14 mouse cellular contexts compared by ENCODE assay signal in the genomic region with DNA sequence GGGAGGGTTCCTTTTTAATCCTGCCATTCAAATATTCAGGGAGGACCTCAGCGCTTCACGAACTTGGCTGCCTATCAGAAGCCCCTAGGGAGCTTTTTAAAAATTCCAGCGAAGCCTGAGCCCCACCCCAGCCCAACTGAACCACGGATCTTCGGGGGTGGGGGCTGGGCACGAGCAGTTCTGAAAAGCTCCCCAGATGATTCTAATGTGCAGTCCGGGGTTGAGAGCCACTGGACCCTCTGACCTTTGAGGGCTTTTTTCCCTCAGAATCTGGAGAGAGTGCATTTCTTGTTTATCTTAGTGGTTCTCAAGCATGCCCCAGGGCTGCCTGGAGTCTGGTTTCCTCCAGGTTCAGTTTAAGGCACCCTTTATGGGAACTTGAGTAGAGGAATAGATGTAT. TPM values are rescaled to one million over a fixed set of nuclear protein-coding genes. Genes with fewer than 3 reads are reported as not detected.
DNase-seq lines count a peak whose midpoint lies in the region; ATAC-seq lines count a peak whose summit lies in the region.
"Had no signal": no experiment of that assay in that cellular context is flagged by ENCODE, and none has a peak within 500 bp of the region (broad histone marks: within the 10 kb centered on the region; RNA-seq: fewer than 3 reads in every experiment).

No protein-coding gene starts in this region.

- WGBS in forebrain, embryonic 10.5 days, result 38% methylated on average over 7 of the region's 7 CpGs
- WGBS in forebrain, embryonic 13.5 days, result 12% methylated on average over 7 of the region's 7 CpGs
- 18% methylated on average over 7 of the region's 7 CpGs for WGBS in limb, embryonic 12.5 days
- WGBS in limb, embryonic 10.5 days, result 29% methylated on average over 7 of the region's 7 CpGs
- 14% methylated on average over 7 of the region's 7 CpGs for WGBS in embryonic facial prominence, embryonic 10.5 days
- WGBS in limb, embryonic 13.5 days, result 16% methylated on average over 7 of the region's 7 CpGs

- no peaks in the 10 kb centered on the region for H3K27me3 ChIP-seq in forebrain, embryonic 10.5 days (ENCODE audit: poor library complexity, severe bottlenecking)
- H3K27me3 ChIP-seq in forebrain, embryonic 13.5 days, result no peaks in the 10 kb centered on the region
- H3K27me3 ChIP-seq in limb, embryonic 12.5 days, result no peaks in the 10 kb centered on the region
- H3K27me3 ChIP-seq in limb, embryonic 10.5 days (ENCODE audit: low read depth, poor library complexity, severe bottlenecking), result no peaks in the 10 kb centered on the region
- H3K27me3 ChIP-seq in embryonic facial prominence, embryonic 10.5 days (replicated peaks; ENCODE audit: low read depth, poor library complexity, severe bottlenecking), result no peaks in the 10 kb centered on the region
- H3K27me3 ChIP-seq in limb, embryonic 13.5 days, result no peaks in the 10 kb centered on the region
- H3K27me3 ChIP-seq: forebrain, embryonic 12.5 days; liver, embryonic 13.5 days had no signal

- H3K4me1 ChIP-seq in forebrain, embryonic 10.5 days, result peaks cover 74% of the 10 kb centered on the region
- peaks cover 41% of the 10 kb centered on the region for H3K4me1 ChIP-seq in forebrain, embryonic 13.5 days
- H3K4me1 ChIP-seq in limb, embryonic 12.5 days (replicated peaks), result peaks cover 55% of the 10 kb centered on the region
- H3K4me1 ChIP-seq in limb, embryonic 10.5 days, result peaks cover 42% of the 10 kb centered on the region
- peaks cover 70% of the 10 kb centered on the region for H3K4me1 ChIP-seq in embryonic facial prominence, embryonic 10.5 days
- H3K4me1 ChIP-seq in limb, embryonic 13.5 days, result peaks cover 58% of the 10 kb centered on the region
- H3K4me1 ChIP-seq: liver, embryonic 13.5 days had no signal

- peaks cover 32% of the 10 kb centered on the region for H3K36me3 ChIP-seq in forebrain, embryonic 10.5 days (replicated peaks)
- no peaks in the 10 kb centered on the region for H3K36me3 ChIP-seq in forebrain, embryonic 13.5 days (ENCODE audit: poor library complexity, severe bottlenecking)
- peaks cover 19% of the 10 kb centered on the region for H3K36me3 ChIP-seq in limb, embryonic 12.5 days
- peaks cover 32% of the 10 kb centered on the region for H3K36me3 ChIP-seq in limb, embryonic 10.5 days
- H3K36me3 ChIP-seq in embryonic facial prominence, embryonic 10.5 days (replicated peaks), result peaks cover 18% of the 10 kb centered on the region
- peaks cover 10% of the 10 kb centered on the region for H3K36me3 ChIP-seq in limb, embryonic 13.5 days
- H3K36me3 ChIP-seq: G1E; liver, embryonic 13.5 days had no signal

- ATAC-seq in forebrain, embryonic 13.5 days, result no peak
- no peak for ATAC-seq in limb, embryonic 12.5 days (ENCODE audit: insufficient number of reproducible peaks, insufficient read depth, low FRiP score, low TSS enrichment, low read depth)
- ATAC-seq in limb, embryonic 13.5 days (ENCODE audit: low FRiP score, low read depth), result 0 out of 2 replicates have a peak, but pooled peaks have one; percentile 33
- ATAC-seq: intestine, embryonic 16.5 days had no signal

- H3K4me2 ChIP-seq in forebrain, embryonic 13.5 days, result no peak overlapping the region
- H3K4me2 ChIP-seq in limb, embryonic 12.5 days, result peak overlapping the region; percentile 13; the same call in 1 of the 2 replicates
- peak overlapping the region; percentile 19; the same call in 1 of the 2 replicates for H3K4me2 ChIP-seq in limb, embryonic 13.5 days (replicated peaks)
- H3K4me2 ChIP-seq: forebrain, embryonic 12.5 days; liver, embryonic 13.5 days had no signal

- DNase-seq in forebrain, embryonic 10.5 days (ENCODE audit: extremely low spot score, low spot score), result no peak
- no peak for DNase-seq in limb, embryonic 10.5 days (ENCODE audit: low spot score)
- peak; percentile 69 for DNase-seq in embryonic facial prominence, embryonic 10.5 days (ENCODE audit: low spot score)
- no peak for DNase-seq in c-Kit-positive CD71-positive TER-119-positive erythroid progenitor cells, embryonic 14.5 days (ENCODE audit: low spot score)
- DNase-seq in frontal cortex, postnatal 14 days (ENCODE audit: low spot score in 2 of 2), result no peak
- DNase-seq: cerebellum, postnatal 25 days; liver, embryonic 13.5 days had no signal

- H3K9ac ChIP-seq in forebrain, embryonic 13.5 days, result no peak overlapping the region
- no peak overlapping the region for H3K9ac ChIP-seq in limb, embryonic 12.5 days (replicated peaks)
- no peak overlapping the region for H3K9ac ChIP-seq in limb, embryonic 13.5 days
- H3K9ac ChIP-seq: forebrain, embryonic 12.5 days; liver, embryonic 13.5 days had no signal

- H3K4me3 ChIP-seq in forebrain, embryonic 10.5 days, result no peak overlapping the region
- H3K4me3 ChIP-seq in forebrain, embryonic 13.5 days, result no peak overlapping the region
- H3K4me3 ChIP-seq in limb, embryonic 12.5 days (replicated peaks), result no peak overlapping the region
- no peak overlapping the region for H3K4me3 ChIP-seq in limb, embryonic 10.5 days
- peak overlapping the region; percentile 29 for H3K4me3 ChIP-seq in embryonic facial prominence, embryonic 10.5 days
- no peak overlapping the region for H3K4me3 ChIP-seq in limb, embryonic 13.5 days
- H3K4me3 ChIP-seq: forebrain, embryonic 12.5 days; liver, embryonic 13.5 days; megakaryocyte, embryonic 14.5 days had no signal

- H3K9me3 ChIP-seq in forebrain, embryonic 10.5 days, result peaks cover 7% of the 10 kb centered on the region; the same call in 1 of the 2 replicates
- no peaks in the 10 kb centered on the region for H3K9me3 ChIP-seq in forebrain, embryonic 13.5 days (replicated peaks)
- H3K9me3 ChIP-seq in limb, embryonic 12.5 days, result no peaks in the 10 kb centered on the region
- H3K9me3 ChIP-seq in limb, embryonic 10.5 days (replicated peaks), result no peaks in the 10 kb centered on the region
- H3K9me3 ChIP-seq in embryonic facial prominence, embryonic 10.5 days, result peaks cover 6% of the 10 kb centered on the region; the same call in 1 of the 2 replicates
- peaks cover 5% of the 10 kb centered on the region; the same call in 1 of the 2 replicates for H3K9me3 ChIP-seq in limb, embryonic 13.5 days
- H3K9me3 ChIP-seq: forebrain, embryonic 12.5 days; G1E; liver, embryonic 13.5 days had no signal

- peak overlapping the region; percentile 68 for H3K27ac ChIP-seq in forebrain, embryonic 10.5 days
- H3K27ac ChIP-seq in forebrain, embryonic 13.5 days, result no peak overlapping the region
- peak overlapping the region; percentile 59; the same call in 1 of the 2 replicates for H3K27ac ChIP-seq in limb, embryonic 12.5 days
- H3K27ac ChIP-seq in limb, embryonic 10.5 days, result no peak overlapping the region
- H3K27ac ChIP-seq in embryonic facial prominence, embryonic 10.5 days (replicated peaks), result peak overlapping the region; percentile 45
- H3K27ac ChIP-seq in limb, embryonic 13.5 days, result peak overlapping the region; percentile 33; the same call in 1 of the 2 replicates
- H3K27ac ChIP-seq: forebrain, embryonic 12.5 days; liver, embryonic 13.5 days had no signal

RNA-seq across cellular contexts. Expression of gene Tcf7l1, which starts 27.4 kb away (rescaled TPM):
- 32.9 and 33.8 TPM in 2 replicates for polyA plus RNA-seq in forebrain, embryonic 10.5 days (2016; fragmentation: Nextera tagmentation; extraction: Ambion mirVana)
- 13.5 and 13.8 TPM in 2 replicates for polyA plus RNA-seq in forebrain, embryonic 13.5 days (2015; fragmentation: Nextera tagmentation; extraction: Ambion mirVana)
- 49.3 and 58.3 TPM in 2 replicates for polyA plus RNA-seq in limb, embryonic 12.5 days (2016; fragmentation: Nextera tagmentation; extraction: Ambion mirVana)
- polyA plus RNA-seq in limb, embryonic 10.5 days (2016; fragmentation: Nextera tagmentation; extraction: Ambion mirVana), result 36.3 and 40.0 TPM in 2 replicates
- polyA plus RNA-seq in embryonic facial prominence, embryonic 10.5 days (2016; fragmentation: Nextera tagmentation; extraction: Ambion mirVana), result 34.8 and 37.1 TPM in 2 replicates
- 46.8 and 47.3 TPM in 2 replicates for polyA plus RNA-seq in limb, embryonic 13.5 days (2015; fragmentation: Nextera tagmentation; extraction: Ambion mirVana)
- polyA plus RNA-seq: G1E had no signal

Comparison
In these comparisons a context has a peak if more than half of its experiments do, and no peak if none do; other contexts are left out.
1. H3K27ac ChIP-seq: peak in forebrain, embryonic 10.5 days (single experiment), limb, embryonic 12.5 days (single experiment), embryonic facial prominence, embryonic 10.5 days (single experiment) and limb, embryonic 13.5 days (single experiment); none in forebrain, embryonic 13.5 days (single experiment) and limb, embryonic 10.5 days (single experiment).